Mouse (Mus musculus) embryonic facial prominence, embryonic 14.5 days (tissue): ENCODE results near the gene Slc2a4. TPM values are rescaled to one million over a fixed set of nuclear protein-coding genes. Genes with fewer than 3 reads are reported as not detected.

Experiments
- ATAC-seq: fragments of 200-750 bp; cut with Nextera tagmentation; 2 replicates; pipeline ENCODE4 v1.8.0; 2017; ENCODE audit warnings: low read depth, moderate number of reproducible peaks, moderate TSS enrichment
- DNase-seq: peaks from one replicate; pipeline ENCODE4 v3.0.0-alpha.2; 2015; ENCODE audit warnings: low spot score
- H3K27ac ChIP-seq: fragments of 300-500 bp; sonication (generic); replicated peaks from 2 replicates; pipeline ENCODE4 v1.5.1; 2014; ENCODE audit warnings: low read depth, mild to moderate bottlenecking, low read length, moderate library complexity
- H3K27me3 ChIP-seq: fragments of 300-500 bp; sonication (generic); replicated peaks from 2 replicates; pipeline ENCODE4 v1.6.1; 2014; ENCODE audit warnings: low read length; ENCODE audit not compliant: control insufficient read depth, insufficient read depth
- H3K36me3 ChIP-seq: fragments of 300-500 bp; sonication (generic); 2 replicates; pipeline ENCODE4 v1.6.1; 2014; ENCODE audit warnings: low read length, mixed read lengths; ENCODE audit not compliant: control insufficient read depth, insufficient read depth
- H3K4me1 ChIP-seq: fragments of 300-500 bp; sonication (generic); 2 replicates; pipeline ENCODE4 v1.6.1; 2014; ENCODE audit warnings: antibody characterized with exemption, low read length; ENCODE audit not compliant: control insufficient read depth, insufficient read depth
- H3K4me2 ChIP-seq: fragments of 300-500 bp; sonication (generic); 2 replicates; pipeline ENCODE4 v1.6.1; 2014; ENCODE audit warnings: low read depth, mild to moderate bottlenecking, low read length, moderate library complexity, mixed read lengths
- H3K4me3 ChIP-seq: fragments of 300-500 bp; sonication (generic); 2 replicates; pipeline ENCODE4 v1.5.1; 2014; ENCODE audit warnings: low read depth, mild to moderate bottlenecking, low read length
- H3K9ac ChIP-seq: fragments of 300-500 bp; sonication (generic); 2 replicates; pipeline ENCODE4 v1.6.1; 2014; ENCODE audit warnings: low read depth, mild to moderate bottlenecking, low read length, moderate library complexity, mixed read lengths
- H3K9me3 ChIP-seq: fragments of 300-500 bp; sonication (generic); 2 replicates; pipeline ENCODE4 v1.6.1; 2016; ENCODE audit warnings: low read length; ENCODE audit not compliant: control insufficient read depth
- WGBS: fragments of 180-500 bp; shearing (Covaris S2); extraction: QIAGEN DNeasy Blood & Tissue Kit; methylation state at CpG from one replicate; pipeline ENCODE4 v1.1.7; 2014; 5-methylcytosine and 5-hydroxymethylcytosine counted together
- polyA plus RNA-seq: library from polyadenylated mRNA; unstranded; fragments of >200 nt; fragmentation: Nextera tagmentation; extraction: Ambion mirVana; gene quantifications from 2 replicates; pipeline ENCODE4 v1.2.1, GENCODE M21; 2014

Slc2a4 gene
- polyA plus RNA-seq, result 16.9 and 20.8 TPM in 2 replicates

DNA sequence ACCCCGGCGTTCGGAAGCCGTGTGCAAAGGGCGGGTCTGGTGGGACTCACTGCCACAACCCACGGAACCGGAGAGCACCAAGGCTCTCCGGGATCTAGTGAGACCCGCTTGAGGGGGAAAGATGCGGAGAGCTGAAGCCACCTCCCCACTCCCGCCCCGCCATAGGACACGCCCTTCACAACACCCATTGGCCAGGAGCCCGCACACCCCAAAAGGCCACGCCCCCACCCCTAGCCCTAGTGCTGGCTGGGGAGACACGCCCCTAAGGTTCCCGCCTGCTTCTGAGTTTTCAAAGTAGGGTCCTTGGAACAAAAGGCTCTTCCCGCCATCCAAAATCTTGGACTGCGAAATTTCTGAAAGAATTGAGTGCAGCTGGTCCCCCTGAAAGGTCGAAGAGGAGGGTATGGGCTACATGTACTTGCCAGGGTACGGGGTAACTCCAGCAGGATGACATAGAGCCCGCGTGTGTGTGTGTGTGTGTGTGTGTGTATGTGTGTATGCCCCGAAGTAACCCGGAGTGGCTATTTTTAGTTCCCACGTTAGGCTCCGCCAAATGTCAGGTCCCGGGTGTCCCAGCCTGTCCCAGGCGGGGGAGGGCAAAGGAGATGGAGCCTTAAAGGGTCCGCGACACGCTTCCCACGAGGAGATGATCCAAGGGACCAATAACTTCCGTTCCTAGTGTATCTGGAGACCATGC, at the start of gene Slc2a4:
Gene Slc2a4, minus strand, starts transcription at position 123 of the 697 bp plus-strand sequence.
- Histone ChIP-seq H3K4me1 (peaks cover 10% of the 10 kb centered on the region), H3K27me3 (no peaks in the 10 kb centered on the region), H3K4me2 (peak within 1 kb of the TSS; percentile 86), H3K36me3 (peaks cover 26% of the 10 kb centered on the region), H3K9me3 (no peaks in the 10 kb centered on the region), H3K9ac (peak within 1 kb of the TSS; percentile 67), H3K4me3 (peak within 1 kb of the TSS; percentile 61), H3K27ac (peak within 1 kb of the TSS; percentile 92)
- WGBS, result under 1% methylated on average over 32 of the region's 34 CpGs
- peak; percentile 98 for DNase-seq
- ATAC-seq, result peak; percentile 94

DNA sequence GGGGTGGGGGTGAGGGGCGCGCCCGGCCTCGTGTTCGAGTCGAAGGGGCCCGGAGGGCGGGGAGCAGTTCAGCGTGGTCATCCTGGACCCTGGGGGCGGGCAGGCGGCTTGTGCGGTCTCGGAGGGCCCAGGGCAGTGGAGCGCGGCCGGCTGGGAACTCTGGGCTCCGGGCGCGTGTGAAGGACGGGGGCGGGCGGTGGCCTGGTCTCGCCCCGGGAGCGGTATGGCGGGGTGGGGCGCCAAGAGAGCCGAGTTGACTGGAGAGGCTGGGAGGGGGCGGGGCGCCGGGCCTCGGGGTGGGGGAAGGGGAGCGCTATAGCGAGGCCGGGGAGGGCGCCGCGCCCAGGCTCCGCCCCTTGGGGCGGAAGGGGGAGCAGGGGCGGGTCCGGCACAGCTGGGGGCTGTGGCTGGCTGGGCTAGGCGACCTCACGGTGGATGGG, 49.1 kb upstream of the Slc2a4 start:
- DNase-seq, result peak; percentile 92
- Histone ChIP-seq H3K27ac (peak overlapping the region; percentile 98), H3K4me1 (peaks cover 23% of the 10 kb centered on the region), H3K9me3 (no peaks in the 10 kb centered on the region), H3K27me3 (no peaks in the 10 kb centered on the region), H3K4me2 (peak overlapping the region; percentile 49), H3K36me3 (peaks cover 46% of the 10 kb centered on the region), H3K9ac (peak overlapping the region; percentile 96), H3K4me3 (peak overlapping the region; percentile 64)
- 2% methylated on average over 24 of the region's 44 CpGs for WGBS
- ATAC-seq, result peak; percentile 53

DNA sequence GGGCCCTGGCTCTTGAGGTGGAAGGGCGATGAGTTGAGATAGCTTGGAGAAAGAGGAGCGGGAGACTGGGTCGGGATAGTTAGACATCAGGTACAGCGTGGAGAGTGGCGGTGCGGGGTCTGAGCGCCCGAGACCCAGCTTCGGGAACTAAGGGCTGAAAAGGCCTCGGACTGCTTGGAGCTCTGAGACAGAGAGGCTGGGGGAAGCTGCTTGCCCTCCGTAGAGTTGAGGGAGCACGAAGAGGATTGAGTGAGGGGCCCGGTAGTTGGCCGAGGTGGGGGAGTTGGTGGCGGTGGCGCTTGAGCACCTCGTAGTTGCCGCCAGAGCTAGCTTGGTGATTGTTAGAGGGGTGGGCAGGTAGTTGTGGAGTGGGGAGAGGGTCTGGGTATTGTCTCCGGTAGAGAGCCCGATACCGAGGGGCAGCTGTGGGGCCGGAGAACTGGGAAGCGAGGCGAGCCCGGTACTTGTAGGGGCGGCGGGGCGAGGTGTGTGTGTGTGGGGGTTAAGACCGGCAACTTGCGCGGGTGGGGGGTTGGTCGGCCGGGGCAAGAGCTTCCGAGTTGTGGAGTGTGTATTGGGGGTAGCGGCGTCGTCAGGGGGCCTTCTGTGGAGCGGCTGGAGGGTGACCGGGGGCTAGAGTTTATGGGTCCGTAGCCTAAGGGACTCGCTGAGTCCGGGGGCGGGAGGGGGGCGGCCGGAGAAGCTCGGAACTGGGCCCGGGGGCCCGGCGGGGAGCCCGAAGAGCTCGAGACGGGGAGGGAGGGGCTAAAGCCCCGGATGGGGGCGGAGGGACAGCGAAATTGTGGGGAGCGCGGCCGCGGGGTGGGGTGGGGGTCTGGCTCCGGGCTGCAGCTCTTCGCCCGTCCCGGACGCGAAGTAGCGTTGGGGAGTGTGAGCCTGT, 48.4 kb upstream of the Slc2a4 start:
- peak; percentile 0; the same call in 1 of the 2 replicates for ATAC-seq
- Histone ChIP-seq H3K9ac (peak overlapping the region; percentile 96), H3K27ac (peak overlapping the region; percentile 98), H3K36me3 (peaks cover 46% of the 10 kb centered on the region), H3K4me1 (peaks cover 17% of the 10 kb centered on the region), H3K4me2 (peak overlapping the region; percentile 49), H3K27me3 (no peaks in the 10 kb centered on the region), H3K9me3 (no peaks in the 10 kb centered on the region), H3K4me3 (peak overlapping the region; percentile 64)
- peak; percentile 84 for DNase-seq
- under 1% methylated on average over 40 of the region's 66 CpGs for WGBS

DNA sequence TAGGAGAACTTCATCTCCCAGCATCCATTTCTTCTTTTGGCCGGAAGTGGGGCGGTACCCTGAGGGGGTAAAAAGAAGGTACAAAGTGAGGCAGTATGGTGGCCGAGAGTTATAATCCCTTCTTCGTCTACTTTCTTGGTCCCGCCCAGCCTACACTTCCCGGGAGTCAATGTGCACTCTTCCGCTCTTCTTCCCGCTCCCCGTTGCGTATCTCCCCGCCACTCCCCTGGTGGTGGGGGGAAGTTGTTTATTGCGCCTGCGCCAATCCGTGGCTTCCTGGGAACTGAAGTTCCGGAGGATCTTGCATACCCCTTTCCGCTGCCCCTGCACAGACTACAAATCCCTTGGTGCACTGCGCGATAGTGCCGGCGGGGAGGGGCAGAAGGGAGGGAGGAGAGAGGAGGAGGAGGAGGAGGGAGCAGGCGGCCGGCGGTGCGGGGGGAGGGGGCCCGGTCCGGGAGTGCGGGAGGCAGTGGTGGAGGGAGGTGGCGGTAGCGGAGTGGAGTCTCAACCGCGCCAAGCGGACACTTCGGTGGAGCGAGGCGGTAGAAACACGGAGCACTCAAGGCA, 47.5 kb upstream of the Slc2a4 start, which contains the start of gene Phf23:
Gene Phf23, plus strand, starts transcription at position 387 of the 570 bp plus-strand sequence.
- H3K4me1 ChIP-seq, result peaks cover 16% of the 10 kb centered on the region
- peak within 1 kb of the TSS; percentile 96 for H3K9ac ChIP-seq
- H3K4me3 ChIP-seq, result peak within 1 kb of the TSS; percentile 64
- WGBS, result under 1% methylated on average over 36 of the region's 36 CpGs
- DNase-seq, result peak; percentile 100
- H3K36me3 ChIP-seq, result peaks cover 46% of the 10 kb centered on the region
- peak within 1 kb of the TSS; percentile 49 for H3K4me2 ChIP-seq
- peak; percentile 86 for ATAC-seq
- H3K9me3 ChIP-seq, result no peaks in the 10 kb centered on the region
- peak within 1 kb of the TSS; percentile 98 for H3K27ac ChIP-seq
- H3K27me3 ChIP-seq, result no peaks in the 10 kb centered on the region

DNA sequence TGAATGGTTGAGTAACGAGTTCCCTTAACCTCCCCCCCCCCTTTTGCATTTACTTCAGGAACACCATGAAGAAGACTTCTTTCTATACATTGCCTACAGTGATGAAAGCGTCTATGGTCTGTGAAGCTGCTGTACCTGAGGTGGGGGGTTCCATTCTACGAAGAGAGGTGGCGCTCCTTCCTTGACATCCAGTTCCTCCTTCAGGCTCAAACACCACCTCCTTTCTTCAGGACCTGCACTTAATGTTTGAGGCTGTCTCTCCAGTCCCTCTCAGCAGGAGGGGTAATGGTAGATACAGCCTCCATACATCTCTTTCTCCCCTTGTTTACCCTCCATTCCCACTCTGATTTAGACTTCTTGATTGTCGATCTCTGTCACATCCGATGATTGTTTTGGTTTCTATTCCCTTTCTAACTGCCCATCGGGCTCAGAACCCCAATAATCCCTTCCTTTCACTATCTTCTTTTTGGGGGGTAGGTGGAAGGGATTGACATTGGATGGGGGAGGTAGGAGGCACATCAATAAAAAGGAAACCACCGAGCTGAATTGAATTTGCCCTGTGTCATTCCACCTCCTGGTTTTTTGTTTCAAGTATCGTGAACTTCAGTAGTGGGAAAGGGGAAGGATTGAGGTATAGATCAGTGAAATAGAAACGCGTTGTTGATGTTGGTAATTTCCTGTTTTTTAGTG, 46.6 kb upstream of the Slc2a4 start:
- Histone ChIP-seq H3K4me2 (peak overlapping the region; percentile 35), H3K27ac (no peak overlapping the region; the same call in 1 of the 2 replicates), H3K36me3 (peaks cover 46% of the 10 kb centered on the region), H3K9me3 (no peaks in the 10 kb centered on the region), H3K4me3 (peak overlapping the region; percentile 64), H3K27me3 (no peaks in the 10 kb centered on the region), H3K4me1 (peaks cover 17% of the 10 kb centered on the region), H3K9ac (no peak overlapping the region)
- DNase-seq (no peak), ATAC-seq (no peak)
- WGBS, result 87% methylated on average over 11 of the region's 11 CpGs

DNA sequence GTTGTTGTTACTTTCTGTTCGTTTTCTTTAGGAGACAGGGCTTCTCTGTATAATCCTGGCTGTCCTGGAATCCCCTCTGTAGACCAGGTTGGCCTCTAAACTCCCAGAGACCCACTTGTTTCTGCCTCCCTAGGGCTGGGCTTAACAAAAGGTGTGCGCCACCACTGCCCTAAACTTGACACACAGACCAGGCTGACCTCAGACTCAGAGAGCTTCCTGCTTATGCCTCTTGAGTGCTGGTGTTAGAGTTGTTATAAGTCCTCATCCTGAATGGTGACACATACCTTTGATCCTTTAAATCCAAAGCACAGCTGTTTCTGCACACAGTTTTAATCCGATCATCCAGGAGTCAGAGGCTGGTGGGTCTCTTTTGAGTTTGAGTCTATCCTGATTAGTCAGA, 44.9 kb upstream of the Slc2a4 start:
- WGBS, result 88% methylated on average over 3 of the region's 3 CpGs
- Histone ChIP-seq H3K4me2 (peak overlapping the region; percentile 85), H3K9me3 (no peaks in the 10 kb centered on the region), H3K27me3 (no peaks in the 10 kb centered on the region), H3K27ac (no peak overlapping the region), H3K4me1 (peaks cover 14% of the 10 kb centered on the region), H3K9ac (peak overlapping the region; percentile 85; the same call in 1 of the 2 replicates), H3K4me3 (peak overlapping the region; percentile 70; the same call in 1 of the 2 replicates), H3K36me3 (peaks cover 46% of the 10 kb centered on the region)
- DNase-seq (no peak), ATAC-seq (no peak)

DNA sequence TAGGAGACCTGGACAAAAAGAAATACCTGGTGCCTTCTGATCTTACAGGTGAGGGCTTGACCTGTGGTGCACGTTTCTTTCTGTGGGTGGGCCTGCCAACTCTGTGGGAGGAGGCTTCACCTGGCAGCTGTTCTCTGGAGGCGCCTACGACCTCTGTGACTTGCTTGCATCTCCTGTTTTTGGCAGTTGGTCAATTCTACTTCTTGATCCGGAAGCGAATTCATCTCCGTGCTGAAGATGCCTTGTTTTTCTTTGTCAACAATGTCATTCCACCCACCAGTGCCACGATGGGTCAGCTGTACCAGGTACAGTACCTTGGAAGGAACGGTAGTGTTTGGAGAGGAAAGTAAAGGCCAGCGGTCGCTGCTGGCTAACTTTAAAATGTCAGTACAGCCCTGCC, 44.4 kb upstream of the Slc2a4 start:
- H3K27ac ChIP-seq, result 0 out of 2 replicates have a peak overlapping the region, but pooled peaks have one; percentile 92
- H3K36me3 ChIP-seq, result peaks cover 49% of the 10 kb centered on the region
- no peaks in the 10 kb centered on the region for H3K9me3 ChIP-seq
- ATAC-seq, result no peak
- peak overlapping the region; percentile 85 for H3K9ac ChIP-seq
- H3K27me3 ChIP-seq, result no peaks in the 10 kb centered on the region
- DNase-seq, result no peak
- H3K4me3 ChIP-seq, result peak overlapping the region; percentile 70
- peak overlapping the region; percentile 85 for H3K4me2 ChIP-seq
- WGBS, result 86% methylated on average over 10 of the region's 10 CpGs
- H3K4me1 ChIP-seq, result peaks cover 11% of the 10 kb centered on the region
